Mouse (Mus musculus): ENCODE measurements around the gene Tubgcp2. TPM values are rescaled to one million over a fixed set of nuclear protein-coding genes. Genes with fewer than 3 reads are reported as not detected.

The Tubgcp2 gene
- total and polyA plus RNA-seq, 3 experiments: 27.1 to 43.6 TPM; not detected in 1

- TF ChIP-seq POLR2AphosphoS5 (IDR thresholded peaks at IDR 0.05; ENCODE audit: borderline replicate concordance, low read depth, low read length) (no peak), RAD21 (IDR thresholded peaks at IDR 0.05; ENCODE audit: low read depth, low read length) (no peak)
- H3K36me3 ChIP-seq (ENCODE audit: control insufficient read depth in 1 of 2, insufficient read depth in 2 of 2, low read length in 2 of 2): no peaks in the 10 kb centered on the region
- peaks cover 2 to 4% of the 10 kb centered on the region in 2 experiments; a peak in 3 of 4 replicates for H3K27me3 ChIP-seq (ENCODE audit: control insufficient read depth in 1 of 2, insufficient read depth in 2 of 2, low read length in 2 of 2)
Observed at GRCm38 (mm10) chr7:140054124-140054523, 17.7 kb upstream of the Tubgcp2 start.

GRCm38 (mm10) chr7:140049115-140049689, 12.7 kb upstream of the Tubgcp2 start:
- DNase-seq (ENCODE audit: low read depth, low spot score): no peak
- Histone ChIP-seq H3K9ac (ENCODE audit: control insufficient read depth, low read depth, low read length, poor library complexity, severe bottlenecking) (no peak overlapping the region), H3K36me3 (ENCODE audit: control insufficient read depth in 1 of 2, insufficient read depth in 2 of 2, low read length in 2 of 2) (no peaks in the 10 kb centered on the region), H3K27me3 (ENCODE audit: control insufficient read depth in 1 of 2, insufficient read depth in 2 of 2, low read length in 2 of 2) (peaks cover 2 to 4% of the 10 kb centered on the region in 2 experiments; a peak in 3 of 4 replicates), H3K4me3 (ENCODE audit: control insufficient read depth in 1 of 2, insufficient read depth in 1 of 2, low read depth in 2 of 2, low read length in 2 of 2) (no peak overlapping the region), H3K4me1 (ENCODE audit: control insufficient read depth in 1 of 2, insufficient read depth in 2 of 2, low read length in 2 of 2) (no peaks in the 10 kb centered on the region), H3K27ac (ENCODE audit: control insufficient read depth, low read depth, low read length) (no peak overlapping the region), H3K79me2 (ENCODE audit: control insufficient read depth, insufficient read depth, low read length, poor library complexity) (no peaks in the 10 kb centered on the region), H3K9me3 (replicated peaks; ENCODE audit: insufficient read depth, low read length) (no peaks in the 10 kb centered on the region)
- TF ChIP-seq UBTF (IDR thresholded peaks at IDR 0.05; ENCODE audit: borderline replicate concordance, insufficient read depth, low read depth, low read length): no peak
- no peak for TF ChIP-seq CHD2 (IDR thresholded peaks at IDR 0.05; ENCODE audit: low read length)

More at GRCm38 (mm10) chr7:140054124-140054523, 17.7 kb upstream of the Tubgcp2 start:
- Histone ChIP-seq H3K9me3 (replicated peaks; ENCODE audit: insufficient read depth, low read length) (no peaks in the 10 kb centered on the region), H3K79me2 (ENCODE audit: control insufficient read depth, insufficient read depth, low read length, poor library complexity) (no peaks in the 10 kb centered on the region), H3K9ac (ENCODE audit: control insufficient read depth, low read depth, low read length, poor library complexity, severe bottlenecking) (no peak overlapping the region), H3K4me3 (ENCODE audit: control insufficient read depth in 1 of 2, insufficient read depth in 1 of 2, low read depth in 2 of 2, low read length in 2 of 2) (no peak overlapping the region), H3K27ac (ENCODE audit: control insufficient read depth, low read depth, low read length) (no peak overlapping the region), H3K4me1 (ENCODE audit: control insufficient read depth in 1 of 2, insufficient read depth in 2 of 2, low read length in 2 of 2) (no peaks in the 10 kb centered on the region)
- DNase-seq (ENCODE audit: low read depth, low spot score): no peak

GRCm38 (mm10) chr7:140048361-140049114, 12.1 kb upstream of the Tubgcp2 start, which contains the start of gene Msx3:
Msx3 (minus strand) TSS chr7:140049089.
- peaks cover 2 to 4% of the 10 kb centered on the region in 2 experiments; a peak in 2 of 4 replicates for H3K27me3 ChIP-seq (ENCODE audit: control insufficient read depth in 1 of 2, insufficient read depth in 2 of 2, low read length in 2 of 2)
- H3K79me2 ChIP-seq (ENCODE audit: control insufficient read depth, insufficient read depth, low read length, poor library complexity): no peaks in the 10 kb centered on the region
- no peaks in the 10 kb centered on the region for H3K9me3 ChIP-seq (replicated peaks; ENCODE audit: insufficient read depth, low read length)
- H3K9ac ChIP-seq (ENCODE audit: control insufficient read depth, low read depth, low read length, poor library complexity, severe bottlenecking): no peak within 1 kb of the TSS
- H3K27ac ChIP-seq (ENCODE audit: control insufficient read depth, low read depth, low read length): no peak within 1 kb of the TSS
- no peak for DNase-seq (ENCODE audit: low read depth, low spot score)
- no peaks in the 10 kb centered on the region for H3K36me3 ChIP-seq (ENCODE audit: control insufficient read depth in 1 of 2, insufficient read depth in 2 of 2, low read length in 2 of 2)
- H3K4me3 ChIP-seq (ENCODE audit: control insufficient read depth in 1 of 2, insufficient read depth in 1 of 2, low read depth in 2 of 2, low read length in 2 of 2): no peak within 1 kb of the TSS
- TF ChIP-seq ZKSCAN1 (IDR thresholded peaks at IDR 0.05; ENCODE audit: low read depth, low read length) (no peak), SIN3A (IDR thresholded peaks at IDR 0.05; ENCODE audit: low read length) (no peak), HCFC1 (IDR thresholded peaks at IDR 0.05; ENCODE audit: low read depth, low read length) (no peak)
- no peaks in the 10 kb centered on the region for H3K4me1 ChIP-seq (ENCODE audit: control insufficient read depth in 1 of 2, insufficient read depth in 2 of 2, low read length in 2 of 2)
